Mouse (Mus musculus) ES-E14 (cell line): Measurements from ENCODE around the gene Hspb2. TPM values are rescaled to one million over a fixed set of nuclear protein-coding genes. Genes with fewer than 3 reads are reported as not detected.

Source experiments
- DNase-seq: peaks from one replicate; pipeline ENCODE4 v3.0.0-alpha.2; 2013; ENCODE audit warnings: low read depth, low spot score
- H3K27ac ChIP-seq: 2 replicates; pipeline ENCODE4 v1.5.1; 2012; ENCODE audit warnings: low read depth, mild to moderate bottlenecking, low read length, moderate library complexity, mixed read lengths; ENCODE audit not compliant: poor library complexity, insufficient read depth, severe bottlenecking
- H3K36me3 ChIP-seq: 2 replicates; pipeline ENCODE4 v1.6.1; 2012; ENCODE audit warnings: mild to moderate bottlenecking, low read length, moderate library complexity, mixed read lengths; ENCODE audit not compliant: control insufficient read depth, poor library complexity, insufficient read depth, severe bottlenecking
- H3K4me1 ChIP-seq, 2 experiments: fragments of 150-350 bp in 1 of 2; sonication (generic) in 1 of 2; 2 replicates each; pipeline ENCODE4 v1.6.1; 2012; ENCODE audit warnings: low read length in 2 of 2, mild to moderate bottlenecking in 1 of 2, mixed read lengths in 1 of 2; ENCODE audit not compliant: control insufficient read depth in 2 of 2, insufficient read depth in 2 of 2, poor library complexity in 1 of 2
- H3K4me3 ChIP-seq, 2 experiments: fragments of 150-350 bp in 1 of 2; sonication (generic) in 1 of 2; 2 replicates each; pipeline ENCODE4 v1.5.1; 2012; ENCODE audit warnings: low read length in 2 of 2, low read depth in 1 of 2, mild to moderate bottlenecking in 1 of 2, mixed read lengths in 1 of 2; ENCODE audit not compliant: insufficient read depth in 1 of 2, poor library complexity in 1 of 2, severe bottlenecking in 1 of 2
- H3K9ac ChIP-seq: 2 replicates; pipeline ENCODE4 v1.6.1; 2012; ENCODE audit warnings: low read depth, mild to moderate bottlenecking, low read length, mixed read lengths; ENCODE audit not compliant: poor library complexity, insufficient read depth, severe bottlenecking
- H3K9me3 ChIP-seq: fragments of 150-350 bp; sonication (generic); 2 replicates; pipeline ENCODE4 v1.6.1; 2012; ENCODE audit warnings: low read depth, mild to moderate bottlenecking, low read length; ENCODE audit not compliant: control insufficient read depth, insufficient read depth
- CHD2 ChIP-seq: IDR thresholded peaks from 2 replicates; pipeline ENCODE4 v1.6.1; 2014; ENCODE audit warnings: mild to moderate bottlenecking, low read depth, low read length, inconsistent platforms
- HCFC1 ChIP-seq: IDR thresholded peaks from 2 replicates; pipeline ENCODE4 v1.6.1; 2012; ENCODE audit warnings: low read length, inconsistent platforms, borderline replicate concordance; ENCODE audit not compliant: insufficient read depth
- MAFK ChIP-seq: IDR thresholded peaks from 2 replicates; pipeline ENCODE4 v1.6.1; 2014; ENCODE audit warnings: mild to moderate bottlenecking, low read depth, low read length, inconsistent platforms; ENCODE audit not compliant: insufficient read depth
- ZC3H11A ChIP-seq: IDR thresholded peaks from 2 replicates; pipeline ENCODE4 v1.6.1; 2012; ENCODE audit warnings: low read depth, mild to moderate bottlenecking, inconsistent platforms, low read length, borderline replicate concordance
- ZNF384 ChIP-seq: IDR thresholded peaks from 2 replicates; pipeline ENCODE4 v1.6.1; 2012; ENCODE audit warnings: low read depth, low read length, inconsistent platforms
- in situ Hi-C, 2 experiments: fragments of 600-800 bp; cut with MboI; formaldehyde crosslinking; loops; one replicate each; pipeline ENCODE4 v1.15.1; 2025; ENCODE audit warnings: low sequenced_read_pairs in 2 of 2, inconsistent platforms in 1 of 2; ENCODE audit not compliant: unreplicated experiment in 2 of 2
- total RNA-seq: library from RNA; depleted of rRNA; stranded (reverse); fragments of 300-350 nt; gene quantifications from 2 replicates; pipeline ENCODE4 v1.2.3, GENCODE M21; 2012

The Hspb2 gene
- total RNA-seq, 1 experiment: 10.9 TPM

- peak; percentile 76 for DNase-seq
- Histone ChIP-seq H3K4me3 (peak within 1 kb of the TSS; percentile 67 to 69), H3K9me3 (no peaks in the 10 kb centered on the region), H3K9ac (peak within 1 kb of the TSS; percentile 41), H3K27ac (no peak within 1 kb of the TSS), H3K4me1 (peaks cover 4 to 8% of the 10 kb centered on the region in 2 experiments; a peak in 2 of 4 replicates), H3K36me3 (no peaks in the 10 kb centered on the region)
- TF ChIP-seq MAFK (no peak), ZNF384 (no peak), CHD2 (0 out of 2 replicates have a peak, but pooled peaks have one; percentile 17), ZC3H11A (no peak), HCFC1 (no peak)
- in situ Hi-C loops: no loop called here
Observed at GRCm38 (mm10) chr9:50746214-50746677, 5.9 kb downstream of the Hspb2 start, which contains the start of gene 2310030G06Rik. TSS of gene 2310030G06Rik (minus strand) at chr9:50746536.

- in situ Hi-C loops: no loop called here
- Histone ChIP-seq H3K9me3 (no peaks in the 10 kb centered on the region), H3K27ac (no peak overlapping the region), H3K4me1 (peaks cover 4 to 8% of the 10 kb centered on the region in 2 experiments; a peak in 2 of 4 replicates), H3K4me3 (peak overlapping the region; percentile 67 to 69), H3K9ac (peak overlapping the region; percentile 41; the same call in 1 of the 2 replicates), H3K36me3 (no peaks in the 10 kb centered on the region)
- TF ChIP-seq HCFC1 (no peak), ZNF384 (no peak)
- DNase-seq: no peak
Observed at GRCm38 (mm10) chr9:50745806-50746205, 6.3 kb downstream of the Hspb2 start.

DNA sequence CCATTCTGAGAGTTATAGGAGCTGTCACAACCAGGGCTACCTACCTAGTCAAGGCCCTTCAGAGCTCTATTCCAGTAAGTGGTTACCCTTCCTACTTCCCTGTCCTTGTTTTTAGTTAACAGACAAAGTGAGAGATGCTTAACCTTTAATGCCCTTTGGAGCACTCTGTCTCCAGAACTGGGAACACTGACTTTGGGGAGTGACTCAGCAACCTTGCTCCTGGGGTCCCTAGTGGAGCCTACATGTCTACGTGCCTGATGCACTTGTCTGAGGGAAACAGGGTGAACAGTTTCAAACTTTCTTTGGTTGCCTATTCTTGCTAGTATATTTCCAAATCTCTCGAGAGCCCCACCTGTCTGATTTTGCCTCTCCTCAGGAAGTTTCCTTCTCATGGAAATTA is 9.4 kb downstream of the Hspb2 start:
- DNase-seq: no peak
- Histone ChIP-seq H3K9me3 (no peaks in the 10 kb centered on the region), H3K36me3 (peaks cover 2% of the 10 kb centered on the region; the same call in 1 of the 2 replicates), H3K9ac (no peak overlapping the region), H3K4me1 (peaks cover 4 to 13% of the 10 kb centered on the region in 2 experiments; a peak in 3 of 4 replicates), H3K27ac (no peak overlapping the region), H3K4me3 (no peak overlapping the region)
- in situ Hi-C loops: no loop called here
- TF ChIP-seq ZNF384: no peak
- TF ChIP-seq ZC3H11A: no peak
- no peak for TF ChIP-seq HCFC1
- TF ChIP-seq MAFK: peak; percentile 36; the same call in 1 of the 2 replicates
- TF ChIP-seq CHD2: no peak

GRCm38 (mm10) chr9:50742261-50742660 is 9.9 kb downstream of the Hspb2 start:
- Histone ChIP-seq H3K27ac (no peak overlapping the region), H3K36me3 (peaks cover 2% of the 10 kb centered on the region; the same call in 1 of the 2 replicates), H3K9me3 (no peaks in the 10 kb centered on the region), H3K4me1 (peaks cover 4 to 13% of the 10 kb centered on the region in 2 experiments; a peak in 3 of 4 replicates), H3K9ac (no peak overlapping the region), H3K4me3 (no peak overlapping the region)
- no peak for TF ChIP-seq ZC3H11A
- TF ChIP-seq MAFK: no peak
- no peak for TF ChIP-seq CHD2
- TF ChIP-seq ZNF384: no peak
- in situ Hi-C loops: no loop called here
- no peak for DNase-seq
